Mouse (Mus musculus) embryonic fibroblast, embryonic 13.5 days (primary cell): Measurements from ENCODE around the gene Stk32c.

Experiments used
- CTCF ChIP-seq: IDR thresholded peaks from 2 replicates; pipeline ENCODE4 v1.5.1; 2011; ENCODE audit warnings: mild to moderate bottlenecking, control low read depth, low read length, moderate library complexity, borderline replicate concordance; ENCODE audit not compliant: insufficient read depth
- POLR2A ChIP-seq: IDR thresholded peaks from 2 replicates; pipeline ENCODE4 v1.6.1; 2011; ENCODE audit warnings: low read depth, mild to moderate bottlenecking, control low read depth, low read length, moderate library complexity

GRCm38 (mm10) chr7:139133446-139133845 lies 79.7 kb downstream of the Stk32c start:
- TF ChIP-seq POLR2A, result no peak
- TF ChIP-seq CTCF, result no peak
